Mouse (Mus musculus) forebrain, embryonic 15.5 days (tissue): Measurements from ENCODE around the gene Gm21366. TPM values are rescaled to one million over a fixed set of nuclear protein-coding genes. Genes with fewer than 3 reads are reported as not detected.
"Not testable (repeated sequence)": the region's sequence is repeated elsewhere in the genome, so short reads cannot be mapped to it uniquely, and the experiment has no call there.

Experiments used
- ATAC-seq: fragments of 200-750 bp; cut with Nextera tagmentation; replicated peaks from 2 replicates; pipeline ENCODE4 v1.8.0; 2017; ENCODE audit warnings: mild to moderate bottlenecking, moderate TSS enrichment, moderate library complexity
- H3K27ac ChIP-seq: fragments of 300-500 bp; sonication (generic); replicated peaks from 2 replicates; pipeline ENCODE4 v1.5.1; 2015; ENCODE audit warnings: mild to moderate bottlenecking, inconsistent platforms
- H3K27me3 ChIP-seq: fragments of 300-500 bp; sonication (generic); 2 replicates; pipeline ENCODE4 v1.6.1; 2015; ENCODE audit warnings: inconsistent platforms
- H3K36me3 ChIP-seq: fragments of 300-500 bp; sonication (generic); 2 replicates; pipeline ENCODE4 v1.6.1; 2015; ENCODE audit warnings: mild to moderate bottlenecking, inconsistent platforms
- H3K4me1 ChIP-seq: fragments of 300-500 bp; sonication (generic); 2 replicates; pipeline ENCODE4 v1.6.1; 2015; ENCODE audit warnings: inconsistent platforms
- H3K4me2 ChIP-seq: fragments of 300-500 bp; sonication (generic); replicated peaks from 2 replicates; pipeline ENCODE4 v1.6.1; 2015; ENCODE audit warnings: mild to moderate bottlenecking, inconsistent platforms
- H3K4me3 ChIP-seq: fragments of 300-500 bp; sonication (generic); 2 replicates; pipeline ENCODE4 v1.5.1; 2015; ENCODE audit warnings: mild to moderate bottlenecking, inconsistent platforms
- H3K9ac ChIP-seq: fragments of 300-500 bp; sonication (generic); replicated peaks from 2 replicates; pipeline ENCODE4 v1.6.1; 2015; ENCODE audit warnings: mild to moderate bottlenecking, inconsistent platforms
- H3K9me3 ChIP-seq: fragments of 300-500 bp; sonication (generic); 2 replicates; pipeline ENCODE4 v1.6.1; 2016; ENCODE audit warnings: inconsistent platforms
- WGBS: fragments of 180-500 bp; shearing (Covaris S2); methylation state at CpG from one replicate; pipeline ENCODE4 v1.1.7; 2015; ENCODE audit warnings: mixed read lengths; 5-methylcytosine and 5-hydroxymethylcytosine counted together
- polyA plus RNA-seq: library from polyadenylated mRNA; unstranded; fragments of >200 nt; fragmentation: Nextera tagmentation; extraction: Ambion mirVana; gene quantifications from 2 replicates; pipeline ENCODE4 v1.2.1, GENCODE M21; 2015

Gm21366 gene
- not detected in 2 replicates for polyA plus RNA-seq

DNA sequence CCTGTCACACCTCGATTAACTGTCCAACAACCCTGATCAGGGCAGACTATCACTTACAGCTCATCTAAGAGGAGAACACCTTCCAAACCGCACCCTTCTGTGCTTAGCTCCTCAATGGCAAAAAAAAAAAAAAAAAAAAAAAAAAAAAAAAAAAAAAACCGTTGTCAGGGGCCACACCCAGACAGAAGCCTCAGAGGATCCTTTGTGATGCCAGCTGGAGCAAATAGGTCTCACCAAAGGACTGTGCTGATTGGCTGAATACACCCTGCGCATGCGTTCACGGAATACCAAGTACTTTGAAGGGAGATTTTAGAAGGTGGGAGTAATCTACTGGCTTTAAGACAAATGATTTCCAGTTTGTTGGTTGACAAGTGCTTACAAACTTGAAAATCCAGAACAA is at the start of gene Gm21366:
Gm21366 (minus strand) TSS at position 101 of the 400 bp plus-strand sequence.
- not testable (repeated sequence) for H3K4me2 ChIP-seq, H3K27me3 ChIP-seq, ATAC-seq, H3K9ac ChIP-seq, H3K27ac ChIP-seq, H3K4me3 ChIP-seq, H3K4me1 ChIP-seq, H3K9me3 ChIP-seq, H3K36me3 ChIP-seq
- no CpG with 5 or more reads among the region's 6 CpGs for WGBS
